Mouse (Mus musculus): Measurements from ENCODE around the gene Zmiz1.

Gene Zmiz1

DNA sequence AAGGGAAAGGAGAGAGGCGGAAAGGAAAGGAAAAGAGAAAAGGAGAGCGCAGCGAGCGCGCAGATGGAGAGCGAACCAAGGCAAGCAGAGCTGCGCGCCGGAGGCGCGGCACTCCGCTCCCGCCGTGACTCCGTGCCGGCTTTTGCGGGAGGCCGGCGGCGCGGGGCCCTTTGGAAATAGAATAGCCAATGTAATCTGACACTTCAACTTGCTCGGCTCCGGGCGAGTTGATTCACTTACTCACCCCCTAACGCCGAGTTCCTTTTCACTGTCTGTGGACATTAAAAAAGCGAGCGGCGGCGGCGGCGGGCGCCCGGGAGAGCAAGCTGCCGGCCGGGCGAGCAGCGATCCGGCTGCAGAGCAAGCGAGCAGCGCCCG lies at the start of gene Zmiz1:
Gene Zmiz1 (plus strand): TSS at position 170 of the 378 bp plus-strand sequence.
- peak; percentile 91 for DNase-seq

DNA sequence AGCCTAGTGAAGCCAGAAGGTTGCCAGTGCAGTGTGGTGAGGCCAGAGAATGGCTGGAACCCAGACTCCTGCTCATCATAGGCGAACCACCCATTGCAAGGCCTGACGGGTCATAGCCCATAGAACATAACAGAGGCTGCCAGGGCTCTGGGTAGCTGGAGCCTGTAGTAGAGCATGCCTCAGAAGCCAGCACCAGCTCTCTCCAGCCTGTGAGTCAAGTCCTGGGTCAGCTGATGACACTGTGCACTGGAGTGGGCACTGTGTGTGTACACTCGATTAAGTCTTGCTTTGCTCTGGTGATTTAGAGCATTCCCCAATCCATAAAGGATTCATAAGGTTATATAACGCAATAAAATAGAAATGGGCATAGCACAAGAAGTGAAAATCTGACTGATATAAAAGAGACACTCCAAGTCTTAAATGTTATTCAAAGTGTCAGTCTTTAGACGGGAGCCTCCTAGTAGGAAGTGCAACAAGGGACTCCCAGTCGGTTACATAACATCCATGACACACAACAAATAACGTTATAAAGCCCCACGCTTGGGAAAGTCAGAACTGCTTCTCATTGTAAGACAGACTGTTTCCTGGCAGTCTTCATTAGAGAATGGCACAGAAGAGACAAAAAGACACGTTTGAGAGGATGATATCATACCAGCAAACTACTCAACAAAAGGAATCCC lies 47.0 kb upstream of the Zmiz1 start:
- DNase-seq: no peak

GRCm38 (mm10) chr14:25412811-25413210 lies 46.2 kb upstream of the Zmiz1 start:
- DNase-seq: no peak

GRCm38 (mm10) chr14:25413510-25413909 lies 45.5 kb upstream of the Zmiz1 start:
- no peak for DNase-seq

DNA sequence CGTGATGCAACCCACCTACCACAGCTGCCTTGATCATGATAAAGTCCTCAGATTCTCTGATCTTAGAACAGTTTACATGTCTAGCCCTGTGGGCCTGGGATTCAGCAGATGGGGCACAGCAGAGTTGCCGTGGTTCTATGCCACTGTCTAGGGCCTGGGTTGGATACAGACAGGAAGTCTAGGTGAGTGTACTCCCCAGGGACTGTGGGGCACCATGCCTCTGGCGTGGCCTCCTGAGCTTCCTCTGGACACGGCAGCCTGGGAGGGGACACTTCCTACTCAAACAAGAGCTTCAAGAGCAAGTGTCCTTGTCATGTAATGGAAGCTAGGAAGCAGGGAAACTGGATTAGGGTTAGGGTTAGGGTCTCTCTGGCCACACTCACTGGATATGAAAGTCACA lies 44.9 kb upstream of the Zmiz1 start:
- no peak for DNase-seq

DNA sequence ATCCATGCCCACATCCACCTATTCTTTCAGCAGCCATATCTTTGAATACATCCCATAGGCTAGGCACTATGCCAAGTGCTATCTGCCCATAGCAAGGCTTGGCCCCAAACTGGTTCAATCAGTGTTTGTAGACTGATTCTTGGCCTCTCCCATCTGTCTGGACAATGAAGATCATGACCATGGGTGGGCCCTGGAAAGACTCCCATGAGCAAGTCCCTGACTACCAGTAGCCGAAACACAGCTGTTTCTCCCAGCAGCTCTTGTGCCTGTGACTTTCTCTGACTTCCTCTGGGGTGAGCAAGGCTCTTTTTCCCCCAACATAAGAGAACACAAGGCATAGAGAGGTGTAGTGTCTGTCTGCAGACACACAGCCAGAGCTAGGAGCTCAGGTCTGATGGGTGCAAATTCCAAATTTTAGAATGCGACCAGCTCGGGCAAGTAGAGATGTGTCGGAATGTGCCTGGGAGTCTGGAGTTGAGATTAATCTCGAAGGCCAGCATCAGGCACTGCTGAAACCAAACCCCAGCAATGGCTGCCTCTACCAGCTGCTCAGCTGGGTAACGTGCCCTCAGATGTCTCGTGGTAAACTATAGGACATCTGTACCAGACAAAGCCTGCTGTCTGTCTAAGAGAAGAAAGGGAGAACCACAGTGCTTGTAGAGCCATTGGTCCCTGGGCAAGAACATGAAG lies 38.8 kb upstream of the Zmiz1 start:
- DNase-seq: no peak

DNA sequence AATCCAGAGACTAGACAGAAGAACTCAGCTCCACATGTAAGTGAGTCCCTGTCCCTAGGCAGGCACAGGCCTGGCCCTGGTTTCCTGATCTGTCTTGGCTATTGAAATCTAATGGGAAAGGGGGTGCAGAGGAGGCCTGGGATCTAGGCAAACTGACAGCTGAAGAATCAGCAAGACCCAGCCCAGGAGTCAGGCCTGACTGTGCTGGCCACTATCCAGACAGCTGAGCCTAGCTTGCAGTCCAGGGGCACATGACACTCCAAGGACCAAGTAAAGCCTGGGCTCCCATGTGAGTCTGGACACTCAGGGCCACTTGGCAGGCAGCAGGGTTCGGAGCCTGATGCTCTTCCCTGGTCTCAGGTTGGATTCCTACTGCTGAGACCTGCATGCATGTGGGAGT lies 38.0 kb upstream of the Zmiz1 start:
- DNase-seq: no peak

DNA sequence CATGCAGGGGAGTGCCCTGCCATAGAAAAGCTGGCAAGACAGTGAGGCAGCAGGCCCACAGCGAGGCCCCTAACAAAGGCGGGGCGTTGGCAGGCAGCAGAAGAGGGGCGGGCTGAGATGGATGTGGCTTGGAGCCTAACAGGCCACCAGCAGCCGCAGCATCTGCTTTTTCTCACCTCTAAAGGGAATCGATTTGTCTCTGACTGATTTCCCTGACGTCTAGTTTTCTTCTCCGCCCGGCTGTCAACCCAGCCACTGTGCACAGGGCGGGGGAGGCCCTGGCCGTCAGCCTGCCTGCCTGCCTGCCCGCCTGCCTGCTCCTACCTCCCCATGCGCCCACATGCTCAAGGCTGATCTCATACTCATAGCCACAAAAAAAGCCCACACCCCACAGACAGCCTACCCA lies 37.4 kb upstream of the Zmiz1 start:
- DNase-seq: peak; percentile 48

DNA sequence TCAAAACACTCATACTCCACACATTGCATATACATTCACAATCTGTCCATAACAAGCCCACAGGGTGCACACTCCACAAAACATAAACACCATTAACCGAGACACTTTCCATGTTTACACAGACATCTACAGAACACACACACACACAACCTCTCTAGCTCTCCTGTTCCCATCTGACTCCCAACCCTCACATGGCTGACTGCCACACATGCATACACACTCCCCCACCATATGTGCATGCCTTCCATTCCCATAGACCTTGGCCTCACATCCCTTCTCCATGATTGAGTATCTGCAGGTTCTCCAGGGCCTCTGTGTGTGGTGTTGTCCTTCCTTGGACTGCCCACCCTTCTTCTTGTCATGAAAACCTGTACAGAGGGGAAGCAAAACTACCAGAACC lies 36.0 kb upstream of the Zmiz1 start:
- DNase-seq: no peak

- DNase-seq: no peak
These were observed 35.1 kb upstream of the Zmiz1 start for GRCm38 (mm10) chr14:25423721-25424443.

DNA sequence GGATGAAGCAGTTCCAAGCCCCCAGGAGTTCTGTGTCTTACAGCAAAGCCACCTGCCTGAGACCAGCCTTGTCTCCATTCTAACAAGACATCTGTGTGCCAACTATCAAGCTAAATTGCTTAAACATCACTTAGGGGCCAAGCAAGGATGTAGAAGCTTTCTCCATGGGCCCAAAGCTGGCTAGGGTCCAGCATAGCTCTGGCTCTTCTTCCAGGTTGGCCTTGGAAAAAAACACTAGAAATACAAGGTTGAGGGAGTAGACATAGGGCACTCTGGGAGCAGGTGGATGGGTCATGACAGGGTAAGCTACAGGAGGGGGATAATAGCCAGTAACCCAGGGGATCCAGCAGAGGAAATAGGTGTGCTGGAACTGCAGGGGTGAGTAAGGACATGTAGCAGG lies 20.7 kb upstream of the Zmiz1 start:
- DNase-seq: no peak

GRCm38 (mm10) chr14:25440116-25440515 lies 18.9 kb upstream of the Zmiz1 start:
- DNase-seq: no peak

DNA sequence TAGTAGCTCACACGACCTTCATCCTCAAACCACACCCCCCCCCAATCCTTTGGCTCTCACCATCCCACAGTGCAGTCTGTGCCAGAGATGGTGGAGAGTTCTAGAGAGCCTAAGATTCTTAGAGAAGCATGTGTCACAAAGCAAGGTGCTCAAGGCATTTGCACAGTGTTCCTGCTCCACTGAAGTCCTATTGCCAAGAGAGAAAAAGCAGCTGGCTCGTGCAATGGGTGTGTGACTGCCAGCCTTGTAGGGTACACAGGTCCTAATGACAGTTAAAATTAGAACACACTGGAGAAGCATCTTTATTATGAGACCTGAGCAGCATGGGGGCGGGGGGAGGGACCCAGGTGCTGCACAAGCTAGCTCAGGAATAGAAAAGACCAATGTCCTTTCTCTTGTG lies 18.2 kb upstream of the Zmiz1 start:
- DNase-seq: no peak

GRCm38 (mm10) chr14:25441469-25441868 lies 17.5 kb upstream of the Zmiz1 start:
- no peak for DNase-seq

DNA sequence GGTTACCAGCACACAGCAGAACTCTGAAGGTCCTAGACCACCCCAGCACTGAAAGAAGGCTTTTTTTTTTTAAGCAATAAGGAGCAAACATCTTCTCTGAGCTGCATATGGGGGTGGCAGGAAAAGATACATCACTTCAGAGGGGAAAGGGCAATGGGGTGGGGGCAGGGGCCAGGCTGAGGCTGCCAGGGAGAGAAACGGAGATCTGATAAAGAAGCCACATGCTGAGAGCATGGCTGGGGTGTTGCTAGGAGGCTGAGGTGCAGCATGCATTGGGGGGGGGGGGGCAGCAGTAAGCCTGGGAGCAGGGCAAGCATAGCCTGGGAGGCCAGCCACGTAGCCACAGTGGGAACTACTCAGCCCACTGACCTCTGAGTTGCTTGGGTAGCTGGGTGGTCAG lies 16.3 kb upstream of the Zmiz1 start:
- no peak for DNase-seq

DNA sequence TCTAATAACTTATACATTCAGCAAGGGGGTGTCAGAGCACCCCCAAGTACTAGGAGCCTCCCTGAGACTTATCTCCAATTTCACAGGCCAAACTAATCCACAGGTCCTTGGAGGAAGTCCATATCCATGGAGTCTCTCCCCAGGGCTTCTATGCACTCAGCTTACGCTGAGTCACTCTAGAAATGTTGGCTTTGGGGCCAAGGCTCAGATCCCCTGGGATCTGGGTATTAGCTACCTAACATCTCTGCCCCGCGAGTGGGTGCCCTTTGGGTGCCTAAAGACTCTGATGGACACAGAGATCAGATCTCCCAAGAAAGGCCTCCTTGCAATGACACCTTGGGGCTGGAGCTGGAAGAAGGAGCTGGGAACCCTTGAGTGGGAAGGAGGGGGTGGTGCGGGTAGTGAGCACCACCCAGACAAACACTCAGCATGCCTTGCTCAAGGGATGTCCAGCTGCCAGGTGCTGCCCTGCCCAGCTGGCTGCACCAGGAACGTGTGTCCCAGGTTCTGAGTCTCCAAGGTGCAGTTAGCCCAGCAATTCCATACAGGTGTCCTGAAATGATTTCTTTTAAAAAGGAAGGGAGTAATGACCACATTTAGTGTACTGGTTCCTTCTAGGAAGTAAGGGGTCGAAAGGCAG lies 11.7 kb upstream of the Zmiz1 start:
- DNase-seq: no peak

- no peak for DNase-seq
These were observed 10.5 kb upstream of the Zmiz1 start for GRCm38 (mm10) chr14:25448471-25448870.

- no peak for DNase-seq
These were observed 7.8 kb upstream of the Zmiz1 start for GRCm38 (mm10) chr14:25451099-25451667.

GRCm38 (mm10) chr14:25451699-25452632 lies 7.0 kb upstream of the Zmiz1 start:
- DNase-seq: peak; percentile 9

GRCm38 (mm10) chr14:25452633-25453025 lies 6.4 kb upstream of the Zmiz1 start:
- DNase-seq: peak; percentile 14

GRCm38 (mm10) chr14:25454066-25454760 lies 4.8 kb upstream of the Zmiz1 start:
- peak; percentile 80 for DNase-seq

Measured in cerebellum, adult 9-11 months (tissue).